Mouse (Mus musculus) ovary, postnatal 36 days (tissue): ENCODE results near the gene Olfr1290.

Experiments
- DNase-seq: peaks from one replicate; pipeline ENCODE4 v3.0.0; 2022; ENCODE audit warnings: low spot score, mixed read lengths

The Olfr1290 gene

DNA sequence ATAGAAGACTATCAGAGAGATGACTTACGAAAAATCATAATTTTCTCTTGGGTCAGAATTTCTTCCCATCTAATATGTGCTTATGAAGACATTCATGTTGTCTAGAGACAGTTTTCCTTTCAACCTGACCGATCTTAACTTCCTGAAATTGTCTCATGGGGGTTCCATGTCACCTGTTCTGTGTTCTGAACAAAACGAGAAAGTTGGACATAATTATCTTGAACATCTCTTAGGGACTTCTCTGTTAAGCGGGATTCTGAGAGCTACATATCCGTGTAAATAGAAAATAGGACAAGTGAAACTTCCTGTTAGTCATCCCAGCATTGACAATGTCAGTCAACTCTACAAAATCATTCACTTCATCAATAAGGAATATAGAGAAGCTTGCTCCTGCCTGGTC is at the start of gene Olfr1290:
Olfr1290 (minus strand) TSS at position 101 of the 400 bp plus-strand sequence.
- DNase-seq, result no peak

DNA sequence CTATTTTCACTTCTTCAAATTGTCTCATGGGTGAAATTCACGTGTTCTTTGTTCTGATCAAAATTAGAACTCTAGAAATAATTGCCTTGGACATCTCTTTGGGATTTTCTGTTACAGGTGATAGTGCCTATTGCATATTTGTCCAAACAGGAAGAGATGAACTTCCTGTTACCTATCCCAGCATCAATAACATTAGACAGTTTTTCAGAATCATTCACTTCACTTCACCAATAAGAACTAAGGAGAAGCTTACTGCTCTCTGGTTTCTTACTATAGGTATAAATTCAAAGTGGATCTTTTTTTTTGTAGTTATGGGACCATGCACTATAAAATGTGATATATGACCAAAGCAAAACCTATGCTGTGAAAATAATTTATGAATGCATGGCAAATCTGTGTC is 46.6 kb upstream of the Olfr1290 start, which contains the start of gene Olfr1294:
Olfr1294 (minus strand) TSS at position 101 of the 400 bp plus-strand sequence.
- no peak for DNase-seq

DNA sequence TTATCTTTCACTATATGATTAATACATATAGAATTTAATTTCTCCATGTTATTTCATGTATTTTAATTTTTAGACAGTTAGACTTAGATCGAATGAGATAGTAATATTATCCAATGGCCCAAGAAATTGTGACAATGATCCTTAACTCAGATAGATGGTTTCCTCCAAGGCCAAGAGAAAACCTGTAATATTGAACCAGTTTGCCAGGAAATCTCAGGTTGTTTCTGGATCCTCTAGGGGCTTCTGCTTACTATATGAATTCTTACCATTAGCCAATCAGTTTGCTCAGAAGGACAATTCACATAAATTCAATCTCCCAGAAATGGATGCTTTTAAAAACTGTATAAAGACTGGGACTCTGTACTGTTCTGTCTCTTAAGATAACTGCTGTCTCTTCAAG is 31.3 kb upstream of the Olfr1290 start, which contains the start of gene Olfr1293-ps:
Olfr1293-ps (plus strand) TSS at position 301 of the 400 bp plus-strand sequence.
- DNase-seq, result no peak

DNA sequence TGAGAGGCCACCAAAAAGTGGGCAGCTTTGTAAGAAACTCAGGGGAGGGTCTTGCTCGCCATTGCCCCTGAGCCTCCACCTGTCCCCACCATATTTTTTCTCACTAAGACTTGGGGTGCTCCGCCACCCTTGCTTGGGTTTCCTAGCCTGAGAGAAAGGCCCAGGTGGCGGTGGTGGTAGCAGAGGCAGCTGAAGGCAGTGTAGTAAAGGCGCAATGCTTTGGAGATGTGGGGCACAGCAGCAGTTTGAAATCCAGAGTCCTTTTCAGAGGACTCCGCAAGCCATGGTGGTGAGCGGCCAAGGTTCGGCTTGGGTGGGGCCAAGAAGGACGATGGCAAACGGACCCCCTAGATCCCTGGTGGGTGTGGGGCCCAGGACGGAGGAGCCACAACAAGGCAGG is 23.8 kb upstream of the Olfr1290 start:
- no peak for DNase-seq

DNA sequence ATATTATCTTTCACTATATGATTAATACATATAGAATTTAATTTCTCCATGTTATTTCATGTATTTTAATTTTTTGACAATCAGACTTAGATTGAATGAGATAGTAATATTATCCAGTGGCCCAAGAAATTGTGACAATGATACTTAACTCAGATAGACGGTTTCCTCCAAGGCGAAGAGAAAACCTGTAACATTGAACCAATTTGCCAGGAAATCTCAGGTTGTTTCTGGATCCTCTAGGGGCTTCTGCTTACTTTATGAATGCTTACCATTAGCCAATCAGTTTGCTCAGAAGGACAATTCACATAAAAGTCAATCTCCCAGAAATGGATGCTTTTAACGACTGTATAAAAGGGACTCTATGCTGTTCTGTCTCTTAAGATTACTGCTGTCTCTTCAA is 3.3 kb upstream of the Olfr1290 start, which contains the start of gene Olfr1291-ps1:
Olfr1291-ps1 (plus strand) TSS at position 301 of the 400 bp plus-strand sequence.
- no peak for DNase-seq

DNA sequence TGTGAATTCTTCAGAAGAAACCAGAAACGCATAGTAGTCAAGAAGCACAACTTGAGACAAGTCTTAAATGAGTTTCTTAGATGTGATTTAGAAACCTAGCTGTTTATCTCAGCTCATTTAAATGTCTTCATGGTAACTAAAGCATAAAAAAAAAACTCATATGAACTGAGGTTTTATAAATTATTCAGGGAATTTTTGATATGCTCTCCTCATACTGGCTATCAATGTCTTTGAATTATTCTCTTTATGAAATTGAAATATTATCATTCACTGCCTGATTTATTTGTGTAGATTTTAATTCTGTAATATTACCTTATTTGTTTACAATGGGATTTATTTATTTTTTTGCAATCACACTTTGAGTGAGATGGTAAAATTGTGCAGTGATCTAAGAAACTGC is 13.1 kb downstream of the Olfr1290 start, which contains the start of gene Olfr1289:
Olfr1289 (plus strand) TSS at position 301 of the 400 bp plus-strand sequence.
- no peak for DNase-seq

DNA sequence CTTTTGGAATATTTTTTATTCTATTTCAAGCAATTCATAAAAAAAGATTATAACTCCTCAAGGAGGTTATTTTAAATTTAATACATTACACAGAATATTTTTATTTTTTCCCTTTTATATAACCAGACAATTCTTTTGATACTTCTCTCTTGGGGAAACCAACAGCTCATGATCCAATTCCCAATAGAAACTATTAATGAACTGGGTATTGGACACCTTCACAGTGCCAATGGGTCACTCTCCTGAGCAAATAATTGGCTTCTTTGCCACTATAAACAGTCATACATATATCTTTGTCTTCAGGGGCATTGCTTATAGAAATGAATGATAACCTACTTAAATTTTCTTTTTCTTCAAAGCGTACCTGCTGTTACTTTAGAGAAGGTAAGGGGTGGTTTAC is 19.8 kb downstream of the Olfr1290 start, which contains the start of gene Olfr1288:
Olfr1288 (plus strand) TSS at position 301 of the 400 bp plus-strand sequence.
- DNase-seq, result no peak

DNA sequence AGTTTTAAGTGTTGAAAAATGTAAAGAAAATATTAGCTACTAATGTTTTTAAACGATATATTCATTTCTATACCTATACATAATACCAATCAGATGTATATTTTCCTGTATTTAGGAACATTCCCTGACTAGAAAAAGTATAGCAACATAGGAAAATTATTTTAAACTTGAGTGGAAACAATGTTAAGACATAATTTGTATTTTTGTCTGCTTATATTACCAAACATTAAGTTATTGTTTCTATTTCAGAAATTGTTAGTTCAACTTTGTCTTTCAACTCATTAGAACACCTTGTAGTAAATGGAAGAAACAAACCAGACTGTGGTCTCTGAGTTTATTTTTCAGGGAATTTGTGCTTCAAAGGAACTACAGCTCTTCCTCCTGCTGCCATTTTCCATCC is 44.8 kb downstream of the Olfr1290 start, which contains the start of gene Olfr1287:
Olfr1287 (plus strand) TSS at position 301 of the 400 bp plus-strand sequence.
- DNase-seq, result no peak
